Mouse (Mus musculus): Measurements from ENCODE around the gene Tmed6.

GRCm38 (mm10) chr8:107085358-107085757 is 19.9 kb upstream of the Tmed6 start:
- TF ChIP-seq CTCF (IDR thresholded peaks at IDR 0.05; ENCODE audit: control insufficient read depth, insufficient read depth, insufficient replicate concordance, low read depth, low read length) (peak; percentile 71), POLR2A (IDR thresholded peaks at IDR 0.05; ENCODE audit: control insufficient read depth, low read depth, low read length) (no peak)

Measured in testis, adult 2 months (tissue).